Mouse (Mus musculus) G1E (cell line): ENCODE measurements around the gene Slc44a2.

Experiments
- CTCF ChIP-seq: IDR thresholded peaks from 2 replicates; pipeline ENCODE4 v1.5.1; 2012; ENCODE audit warnings: low read depth, low read length, inconsistent platforms, mixed read lengths
- GATA1 ChIP-seq: IDR thresholded peaks from 2 replicates; pipeline ENCODE4 v1.6.1; 2012; ENCODE audit warnings: borderline replicate concordance, low read length, inconsistent platforms, mixed read lengths

DNA sequence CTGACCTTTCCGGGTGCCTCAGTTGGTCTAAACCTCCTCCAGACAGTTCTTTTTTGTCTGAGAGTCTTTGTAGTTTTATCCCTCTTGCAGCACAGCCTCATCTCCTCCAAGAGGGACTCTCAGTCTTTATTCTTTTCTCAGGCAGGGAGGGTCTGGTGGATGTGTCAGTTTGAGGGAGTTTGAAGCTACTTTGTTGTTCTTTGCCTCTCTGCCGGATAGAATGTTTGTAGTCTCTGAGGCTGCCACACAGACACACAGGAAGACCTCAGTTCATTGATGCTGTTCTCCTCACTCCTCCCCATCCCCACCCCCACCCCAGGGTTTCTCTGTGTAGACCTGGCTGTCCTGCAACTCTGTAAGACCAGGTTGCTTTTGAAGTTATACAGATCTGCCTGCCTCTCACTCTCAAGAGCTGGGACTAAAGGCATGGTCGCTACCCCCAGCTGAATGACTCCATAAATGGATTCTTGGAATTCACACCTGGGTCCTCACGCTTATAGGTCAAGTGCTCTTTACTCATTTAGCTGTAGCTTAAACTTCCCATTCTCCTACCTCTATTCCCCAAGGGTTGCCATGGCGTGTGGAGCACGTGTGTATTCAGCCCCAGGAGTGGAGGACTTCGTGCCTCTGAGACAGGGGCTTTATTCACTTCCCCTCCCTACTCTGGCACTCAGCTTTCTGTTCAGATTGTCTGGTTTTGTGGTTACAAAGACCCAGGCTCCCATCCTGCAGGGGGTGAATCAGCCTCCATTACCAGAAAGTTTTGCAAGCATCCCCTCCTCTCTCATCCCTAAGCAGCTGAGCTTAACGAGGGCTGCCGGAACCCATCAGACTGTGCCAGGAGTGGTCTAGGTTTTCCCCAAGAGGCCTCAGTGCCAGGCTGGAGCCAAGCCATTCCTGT is 11.9 kb downstream of the Slc44a2 start:
- TF ChIP-seq CTCF (no peak), GATA1 (no peak)
